Mouse (Mus musculus): ENCODE measurements at regions not wholly inside any gene's neighbourhood (a gene's known extent, or its start where the extent isn't known, plus 50 kb on each side); places are given as distances from the start of the nearest gene placed in this dataset.

DNA sequence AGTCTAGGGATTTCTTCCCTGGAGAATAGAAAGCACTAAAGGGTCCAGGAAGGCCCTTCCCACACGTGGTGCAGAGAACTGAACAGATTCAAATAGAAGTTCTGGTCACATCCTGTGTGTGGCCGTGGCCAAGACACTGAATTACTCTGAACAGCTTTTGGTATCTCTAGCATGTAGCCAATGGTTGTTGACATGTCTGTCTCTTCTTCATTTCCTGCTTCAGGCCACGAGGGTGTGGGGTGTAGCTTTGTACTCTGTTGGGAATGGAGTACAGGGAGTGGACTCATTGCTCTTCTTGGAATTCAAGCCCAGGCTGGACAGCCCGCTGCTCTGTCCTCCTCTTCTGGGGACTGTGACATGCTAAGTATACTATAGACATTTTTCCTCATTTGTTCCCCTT is 298.5 kb downstream of the Gm49356 start:
- no peak for TF ChIP-seq CTCF (IDR thresholded peaks at IDR 0.05; ENCODE audit: insufficient read depth, low read length)
- no peak for TF ChIP-seq POLR2A (IDR thresholded peaks at IDR 0.05; ENCODE audit: borderline replicate concordance, extremely low read depth, low read depth, low read length)

Measured in lung, adult 2 months (tissue).